Mouse (Mus musculus) CH12.LX (cell line): ENCODE results near the gene Tm9sf3.

Source experiments
- EP300 ChIP-seq: IDR thresholded peaks from 2 replicates; pipeline ENCODE4 v1.6.1; 2011; ENCODE audit warnings: low read length, improper control_type of control experiment
- RCOR1 ChIP-seq: conservative IDR thresholded peaks from 2 replicates; pipeline ENCODE4 v1.6.1; 2012; ENCODE audit warnings: low read depth, mild to moderate bottlenecking, inconsistent platforms, low read length, improper control_type of control experiment

- TF ChIP-seq EP300 (no peak), RCOR1 (no peak)
Observed at GRCm38 (mm10) chr19:41303433-41303832, 39.6 kb upstream of the Tm9sf3 start.
